Mouse (Mus musculus) kidney, postnatal 36 days (tissue): ENCODE measurements around the gene Nek2.

Source experiments
- DNase-seq, 2 experiments: peaks; one replicate each; pipeline ENCODE4 v3.0.0; 2021 to 2022; ENCODE audit warnings: mixed read lengths in 2 of 2

Gene Nek2

DNA sequence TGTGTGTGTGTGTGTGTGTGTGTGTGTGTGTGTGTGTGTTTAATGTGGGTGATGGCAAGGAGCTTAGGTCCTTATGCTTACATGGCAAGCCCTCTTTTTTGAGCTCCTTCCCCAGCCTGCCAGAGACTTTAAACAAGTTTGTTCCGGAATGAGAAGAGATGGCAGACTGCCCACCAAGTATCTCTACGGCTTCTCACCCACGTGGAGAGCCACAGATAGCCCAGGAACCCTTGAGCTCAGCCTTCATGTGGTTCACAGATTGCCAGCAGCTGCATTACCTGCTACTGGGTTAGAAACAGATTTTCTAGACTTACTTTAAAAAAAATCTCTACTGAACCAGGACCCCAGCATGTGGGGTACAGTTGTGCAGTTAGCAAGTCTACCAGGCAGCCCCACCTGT is 38.6 kb downstream of the Nek2 start:
- DNase-seq: peak in 1 of 2 experiments; percentile 36

GRCm38 (mm10) chr1:191861247-191861646 is 40.0 kb downstream of the Nek2 start:
- peak; percentile 53 to 55 for DNase-seq

GRCm38 (mm10) chr1:191863833-191864550 is 42.7 kb downstream of the Nek2 start:
- DNase-seq: no peak

- DNase-seq: no peak
Measured at GRCm38 (mm10) chr1:191864551-191865027, 43.3 kb downstream of the Nek2 start.

DNA sequence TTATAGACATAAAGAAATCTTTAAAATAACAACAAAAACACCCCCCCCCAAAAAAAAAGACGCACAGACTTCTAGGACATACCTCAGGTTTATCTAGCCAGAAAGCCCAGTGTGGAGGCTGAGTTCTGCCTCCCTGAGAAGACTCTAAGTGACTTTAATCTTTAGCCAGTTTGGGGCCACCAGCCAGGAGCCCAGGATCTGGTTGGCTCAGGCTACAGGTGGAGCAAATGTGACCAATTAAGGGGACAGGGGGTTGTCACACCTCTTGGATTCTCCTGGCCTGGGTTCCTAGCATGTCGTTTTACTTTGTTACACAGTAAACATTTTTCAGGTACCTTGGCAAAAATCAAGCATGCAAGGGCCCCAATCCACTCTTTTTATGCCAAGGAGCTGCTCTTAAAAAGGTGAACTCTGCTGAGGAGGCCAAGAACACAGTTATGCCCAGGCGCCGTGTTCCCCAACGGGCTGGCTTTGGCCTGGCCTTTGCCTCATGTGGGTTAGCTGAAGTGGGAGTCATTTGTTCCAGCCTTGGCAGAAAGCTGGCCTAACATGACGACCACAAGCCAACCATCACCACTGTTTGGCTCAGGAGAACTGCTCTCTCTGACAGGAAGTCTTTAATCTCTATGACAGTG is 50.9 kb downstream of the Nek2 start:
- peak; percentile 62 to 72 for DNase-seq

GRCm38 (mm10) chr1:191875006-191875405 is 53.8 kb downstream of the Nek2 start:
- no peak for DNase-seq

- peak in 1 of 2 experiments; percentile 14 for DNase-seq
Measured at GRCm38 (mm10) chr1:191875683-191876305, 54.5 kb downstream of the Nek2 start.

DNA sequence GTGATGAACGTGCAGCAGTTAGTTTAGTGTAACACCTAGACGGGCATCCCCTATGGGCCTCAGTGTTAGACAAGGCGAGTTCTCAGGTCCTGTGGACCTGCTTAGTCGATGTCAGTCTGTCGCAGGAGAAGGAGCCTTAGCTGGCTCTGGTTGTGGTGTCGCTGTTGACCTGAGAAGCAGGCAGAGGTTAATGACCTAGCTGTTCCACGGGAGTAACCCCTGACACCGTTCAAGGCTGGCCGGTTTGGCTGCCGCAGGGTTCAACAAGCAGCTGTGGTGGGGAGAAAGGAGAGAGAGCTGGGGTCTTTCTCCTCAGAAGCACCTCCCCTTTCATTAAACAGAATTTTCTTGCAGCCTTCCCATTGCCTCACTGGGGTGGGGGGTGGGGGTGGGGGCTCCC is 56.4 kb downstream of the Nek2 start:
- DNase-seq: peak; percentile 53 to 65

DNA sequence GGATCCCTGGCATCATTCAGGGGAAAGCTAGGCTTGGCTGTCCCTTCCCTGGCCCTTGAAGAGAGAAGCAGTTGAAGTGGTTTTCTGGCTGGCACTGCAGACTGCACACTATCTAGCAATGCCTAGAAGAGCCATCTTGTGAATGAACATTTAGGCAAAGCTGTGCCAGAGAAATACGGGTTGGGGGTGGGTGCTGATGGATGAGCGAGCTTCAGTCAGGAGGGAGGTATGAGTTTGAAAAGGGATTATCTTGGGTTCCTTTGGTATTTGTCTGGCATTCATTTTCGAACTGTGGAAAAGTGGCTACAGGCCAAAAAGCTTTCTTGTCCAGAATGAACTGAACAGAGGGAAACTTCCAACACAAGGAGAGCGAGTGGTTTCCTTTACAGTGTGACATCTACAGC is 57.3 kb downstream of the Nek2 start:
- DNase-seq: no peak

GRCm38 (mm10) chr1:191880247-191880646 is 59.0 kb downstream of the Nek2 start:
- DNase-seq: no peak

DNA sequence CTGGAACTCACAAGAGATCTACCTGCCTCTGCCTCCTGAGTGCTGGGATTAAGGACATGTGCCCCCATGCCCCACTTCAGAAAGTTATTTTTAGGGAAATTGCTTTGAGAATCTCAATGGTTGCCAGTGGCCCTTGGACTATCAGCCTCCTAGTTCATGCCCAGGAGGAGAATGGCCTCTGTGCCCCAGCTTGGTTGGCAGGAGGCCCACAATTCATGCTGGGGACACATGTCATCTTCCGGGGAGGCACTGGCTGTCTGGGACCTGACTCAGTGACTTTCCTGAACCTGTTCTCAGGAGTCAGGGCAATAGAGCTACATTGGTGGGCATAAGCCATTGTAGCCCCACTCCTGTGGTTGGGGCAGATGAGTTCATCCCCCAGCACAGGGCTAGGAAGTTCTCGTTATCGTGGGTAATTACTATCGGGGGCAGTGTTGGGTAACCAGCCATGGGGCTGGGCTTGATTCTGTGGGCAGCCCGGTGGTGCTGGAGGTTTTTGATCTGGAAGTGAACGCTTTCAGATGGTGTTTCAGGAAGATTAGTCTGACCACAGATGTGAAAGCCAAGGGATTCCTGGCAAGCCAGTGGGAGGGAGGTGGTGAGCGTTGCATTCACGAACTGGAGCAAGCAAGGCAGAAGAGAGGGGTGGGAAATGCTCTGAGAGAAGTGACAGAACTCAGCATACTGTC is 59.8 kb downstream of the Nek2 start:
- DNase-seq: peak; percentile 29 to 72

DNA sequence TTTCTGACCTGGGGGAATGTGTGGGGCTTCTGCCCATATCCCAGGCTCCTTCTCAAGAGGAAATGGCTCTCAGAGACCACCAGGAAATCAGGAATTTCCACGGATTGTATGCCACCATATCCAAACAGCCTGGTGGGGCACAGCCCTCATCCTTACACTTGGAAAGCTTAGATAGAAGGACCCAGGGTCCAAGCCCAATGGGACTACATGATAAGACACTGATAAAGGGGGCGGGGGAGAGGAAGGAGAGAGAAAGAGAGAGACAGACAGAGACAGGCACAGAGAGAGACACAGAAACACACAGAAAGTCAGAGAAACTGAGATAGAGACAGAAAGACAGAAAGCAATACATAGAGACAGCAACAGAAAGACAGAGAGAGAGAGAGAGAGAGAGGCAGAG is 60.4 kb downstream of the Nek2 start:
- no peak for DNase-seq
